ENCODE assay signal across 23 mouse cellular contexts in the genomic region with DNA sequence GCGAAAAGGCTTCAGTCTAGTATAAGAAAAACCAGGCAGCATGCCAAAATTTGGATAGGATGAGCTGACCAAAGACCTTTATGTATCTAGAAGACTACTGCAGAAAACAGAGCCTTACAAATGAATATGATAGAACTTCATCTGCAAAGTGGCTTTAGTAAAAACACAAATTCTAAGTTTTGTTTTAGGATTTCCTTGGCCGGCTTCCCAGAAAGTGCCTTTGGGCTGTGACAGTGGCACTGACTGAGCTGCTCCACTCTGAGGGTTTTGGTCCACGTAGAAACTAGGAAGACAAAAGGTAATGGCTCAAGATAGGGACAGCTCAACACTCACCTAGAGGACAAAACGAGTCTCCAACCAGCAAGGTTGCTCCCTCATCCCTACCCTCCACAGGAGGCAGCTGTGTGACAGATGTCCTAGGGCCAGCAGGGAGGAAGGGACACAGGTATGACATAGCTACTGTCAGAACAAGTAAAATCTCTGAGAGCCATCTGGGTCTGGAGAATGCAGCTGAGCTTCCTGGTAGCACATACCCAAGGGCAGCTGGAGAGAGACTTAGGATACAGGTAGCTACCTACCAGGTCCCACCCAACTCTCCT. TPM values are rescaled to one million over a fixed set of nuclear protein-coding genes. Genes with fewer than 3 reads are reported as not detected.
A peak's percentile ranks its signal among the peaks of the same experiment; 100 is the strongest.
DNase-seq lines count a peak whose midpoint lies in the region; ATAC-seq and TF ChIP-seq lines count a peak whose summit lies in the region.
"Had no signal": no experiment of that assay in that cellular context is flagged by ENCODE, and none has a peak within 500 bp of the region (broad histone marks: within the 10 kb centered on the region; RNA-seq: fewer than 3 reads in every experiment).

No protein-coding gene starts in this region.

- H3K9ac ChIP-seq in forebrain, embryonic 13.5 days = no peak overlapping the region
- no peak overlapping the region for H3K9ac ChIP-seq in forebrain, embryonic 11.5 days (ENCODE audit: low read length)
- H3K9ac ChIP-seq in heart, embryonic 16.5 days (ENCODE audit: low read length) = no peak overlapping the region
- no peak overlapping the region for H3K9ac ChIP-seq in heart, embryonic 11.5 days (ENCODE audit: low read depth, low read length)
- H3K9ac ChIP-seq: embryonic facial prominence, embryonic 12.5 days; forebrain, embryonic 15.5 days; limb, embryonic 12.5 days; liver, embryonic 12.5 days; lung, embryonic 15.5 days; midbrain, embryonic 15.5 days; neural tube, embryonic 15.5 days; stomach, embryonic 15.5 days had no signal

- no peaks in the 10 kb centered on the region for H3K9me3 ChIP-seq in forebrain, embryonic 13.5 days (replicated peaks)
- no peaks in the 10 kb centered on the region for H3K9me3 ChIP-seq in forebrain, embryonic 11.5 days (ENCODE audit: control insufficient read depth, low read length)
- no peaks in the 10 kb centered on the region for H3K9me3 ChIP-seq in heart, embryonic 16.5 days (replicated peaks; ENCODE audit: control insufficient read depth, low read length)
- no peaks in the 10 kb centered on the region for H3K9me3 ChIP-seq in heart, embryonic 11.5 days (replicated peaks; ENCODE audit: control insufficient read depth, low read length)
- H3K9me3 ChIP-seq: embryonic facial prominence, embryonic 12.5 days; forebrain, embryonic 15.5 days; limb, embryonic 12.5 days; liver, embryonic 12.5 days; lung, embryonic 15.5 days; midbrain, embryonic 15.5 days; neural tube, embryonic 15.5 days; stomach, embryonic 15.5 days had no signal

- no peaks in the 10 kb centered on the region for H3K27me3 ChIP-seq in forebrain, embryonic 13.5 days
- H3K27me3 ChIP-seq in forebrain, embryonic 11.5 days (ENCODE audit: control insufficient read depth, insufficient read depth, low read length) = no peaks in the 10 kb centered on the region
- H3K27me3 ChIP-seq in heart, embryonic 16.5 days (ENCODE audit: control insufficient read depth, insufficient read depth, low read length) = no peaks in the 10 kb centered on the region
- no peaks in the 10 kb centered on the region for H3K27me3 ChIP-seq in heart, embryonic 11.5 days (ENCODE audit: control insufficient read depth, insufficient read depth, low read length)
- H3K27me3 ChIP-seq: embryonic facial prominence, embryonic 12.5 days; forebrain, embryonic 15.5 days; limb, embryonic 12.5 days; liver, embryonic 12.5 days; lung, embryonic 15.5 days; midbrain, embryonic 15.5 days; neural tube, embryonic 15.5 days; Patski; stomach, embryonic 15.5 days had no signal

- H3K4me3 ChIP-seq in forebrain, embryonic 13.5 days = no peak overlapping the region
- H3K4me3 ChIP-seq in forebrain, embryonic 11.5 days (ENCODE audit: low read depth, low read length) = no peak overlapping the region
- H3K4me3 ChIP-seq in heart, embryonic 16.5 days (ENCODE audit: low read length) = no peak overlapping the region
- no peak overlapping the region for H3K4me3 ChIP-seq in heart, embryonic 11.5 days (ENCODE audit: low read depth, low read length)
- H3K4me3 ChIP-seq in left cerebral cortex, adult 2 months = no peak overlapping the region
- H3K4me3 ChIP-seq: embryonic facial prominence, embryonic 12.5 days; erythroblast, embryonic 14.5 days; forebrain, embryonic 15.5 days; limb, embryonic 12.5 days; liver, embryonic 12.5 days; lung, embryonic 15.5 days; midbrain, embryonic 15.5 days; neural tube, embryonic 15.5 days; stomach, embryonic 15.5 days had no signal

- no peak overlapping the region; the same call in 1 of the 2 replicates for H3K27ac ChIP-seq in forebrain, embryonic 13.5 days
- H3K27ac ChIP-seq in forebrain, embryonic 11.5 days (ENCODE audit: low read depth, low read length) = no peak overlapping the region
- no peak overlapping the region for H3K27ac ChIP-seq in heart, embryonic 16.5 days (ENCODE audit: low read length)
- no peak overlapping the region for H3K27ac ChIP-seq in heart, embryonic 11.5 days (ENCODE audit: low read depth, low read length)
- H3K27ac ChIP-seq in left cerebral cortex, adult 2 months = peak overlapping the region; percentile 78
- H3K27ac ChIP-seq: embryonic facial prominence, embryonic 12.5 days; forebrain, embryonic 15.5 days; limb, embryonic 12.5 days; liver, embryonic 12.5 days; lung, embryonic 15.5 days; midbrain, embryonic 15.5 days; neural tube, embryonic 15.5 days; stomach, embryonic 15.5 days had no signal

- intact Hi-C loops in left cerebral cortex, adult 2 months (cut with DNase I) = no loop called here
- intact Hi-C loops in left cerebral cortex, postnatal 25 days (cut with DNase I) = no loop called here

- no peak for DNase-seq in forebrain, embryonic 11.5 days (ENCODE audit: low spot score)
- no peak for DNase-seq in left cerebral cortex, adult 2 months (ENCODE audit: extremely low spot score in 1 of 2, low spot score in 2 of 2)
- DNase-seq in left cerebral cortex, postnatal 25 days (ENCODE audit: low spot score in 2 of 2) = no peak
- DNase-seq in thymus, postnatal 14 days = peak; percentile 2
- DNase-seq in thymus, postnatal 4 days = no peak
- DNase-seq: adrenal gland, postnatal 10 days; cerebellum, adult 9-10 months; heart, adult 18-20 months; kidney, adult 8-10 months; layer of hippocampus, adult 9-11 months had no signal

- no peaks in the 10 kb centered on the region for H3K4me1 ChIP-seq in forebrain, embryonic 13.5 days
- H3K4me1 ChIP-seq in forebrain, embryonic 11.5 days (replicated peaks; ENCODE audit: control insufficient read depth, insufficient read depth, low read length) = no peaks in the 10 kb centered on the region
- peaks cover 4% of the 10 kb centered on the region; the same call in 1 of the 2 replicates for H3K4me1 ChIP-seq in heart, embryonic 16.5 days (ENCODE audit: control insufficient read depth, insufficient read depth, low read length)
- H3K4me1 ChIP-seq in heart, embryonic 11.5 days (ENCODE audit: control insufficient read depth, insufficient read depth, low read length) = no peaks in the 10 kb centered on the region
- H3K4me1 ChIP-seq: embryonic facial prominence, embryonic 12.5 days; forebrain, embryonic 15.5 days; limb, embryonic 12.5 days; liver, embryonic 12.5 days; lung, embryonic 15.5 days; midbrain, embryonic 15.5 days; stomach, embryonic 15.5 days had no signal

- no peak overlapping the region for H3K4me2 ChIP-seq in forebrain, embryonic 13.5 days
- no peak overlapping the region for H3K4me2 ChIP-seq in forebrain, embryonic 11.5 days (ENCODE audit: low read depth, low read length, severe bottlenecking)
- no peak overlapping the region for H3K4me2 ChIP-seq in heart, embryonic 16.5 days (ENCODE audit: low read depth, low read length)
- no peak overlapping the region for H3K4me2 ChIP-seq in heart, embryonic 11.5 days
- H3K4me2 ChIP-seq: embryonic facial prominence, embryonic 12.5 days; forebrain, embryonic 15.5 days; limb, embryonic 12.5 days; liver, embryonic 12.5 days; lung, embryonic 15.5 days; midbrain, embryonic 15.5 days; neural tube, embryonic 15.5 days; stomach, embryonic 15.5 days had no signal

- H3K36me3 ChIP-seq in forebrain, embryonic 13.5 days (ENCODE audit: poor library complexity, severe bottlenecking) = peaks cover 48% of the 10 kb centered on the region
- no peaks in the 10 kb centered on the region; the same call in 1 of the 2 replicates for H3K36me3 ChIP-seq in forebrain, embryonic 11.5 days (ENCODE audit: control insufficient read depth, insufficient read depth, low read length)
- peaks cover 5% of the 10 kb centered on the region for H3K36me3 ChIP-seq in heart, embryonic 16.5 days (ENCODE audit: control insufficient read depth, insufficient read depth)
- peaks cover 5% of the 10 kb centered on the region; the same call in 1 of the 2 replicates for H3K36me3 ChIP-seq in heart, embryonic 11.5 days (ENCODE audit: control insufficient read depth, insufficient read depth, low read length)
- H3K36me3 ChIP-seq: liver, embryonic 12.5 days had no signal

- peak; percentile 14; the same call in 1 of the 2 replicates for ATAC-seq in forebrain, embryonic 13.5 days
- ATAC-seq in forebrain, embryonic 11.5 days (replicated peaks; ENCODE audit: low FRiP score) = no peak
- peak; percentile 19; the same call in 1 of the 2 replicates for ATAC-seq in heart, embryonic 16.5 days (replicated peaks; ENCODE audit: extremely low read depth, insufficient read depth, low FRiP score)
- no peak for ATAC-seq in heart, embryonic 11.5 days (replicated peaks; ENCODE audit: insufficient number of reproducible peaks, low FRiP score, low TSS enrichment)
- ATAC-seq: forebrain, embryonic 15.5 days; liver, embryonic 12.5 days; midbrain, embryonic 15.5 days; Patski had no signal

- TF ChIP-seq CTCF in left cerebral cortex, adult 2 months (IDR thresholded peaks at IDR 0.05) = no peak

- 83% methylated on average over 4 of the region's 4 CpGs for WGBS in forebrain, embryonic 13.5 days
- 83% methylated on average over 4 of the region's 4 CpGs for WGBS in forebrain, embryonic 11.5 days
- WGBS in heart, embryonic 16.5 days = 64% methylated on average over 4 of the region's 4 CpGs
- 71% methylated on average over 4 of the region's 4 CpGs for WGBS in heart, embryonic 11.5 days (ENCODE audit: insufficient replicate concordance)

RNA-seq across cellular contexts. Expression of gene Plcg1, which starts 37.1 kb away (rescaled TPM):
- 66.8 and 70.1 TPM in 2 replicates for polyA plus RNA-seq in forebrain, embryonic 13.5 days (2015; fragmentation: Nextera tagmentation; extraction: Ambion mirVana)
- polyA plus RNA-seq in forebrain, embryonic 11.5 days (2014; fragmentation: Nextera tagmentation; extraction: Ambion mirVana) = 80.7 and 80.8 TPM in 2 replicates
- polyA plus RNA-seq in heart, embryonic 16.5 days (2015; fragmentation: Nextera tagmentation; extraction: Ambion mirVana) = 26.4 and 32.0 TPM in 2 replicates
- 31.0 and 33.9 TPM in 2 replicates for polyA plus RNA-seq in heart, embryonic 11.5 days (2014; fragmentation: Nextera tagmentation; extraction: Ambion mirVana)
- 100 to 1,000 TPM; 117 to 123 TPM for total RNA-seq in left cerebral cortex, adult 2 months (2021)
- total RNA-seq in left cerebral cortex, postnatal 25 days (2021) = 100 to 1,000 TPM; 102 to 111 TPM

Comparison
In these comparisons a context has a peak if more than half of its experiments do, and no peak if none do; other contexts are left out.
1. ATAC-seq: peak in forebrain, embryonic 13.5 days (single experiment) and heart, embryonic 16.5 days (single experiment); none in forebrain, embryonic 11.5 days (single experiment) and heart, embryonic 11.5 days (single experiment).